Mouse (Mus musculus): ENCODE measurements around the gene Cyb561d2.

- TF ChIP-seq MAFK (IDR thresholded peaks at IDR 0.05; ENCODE audit: insufficient read depth, low read depth, low read length) (no peak), ZC3H11A (IDR thresholded peaks at IDR 0.05; ENCODE audit: borderline replicate concordance, low read depth, low read length) (no peak), ZNF384 (IDR thresholded peaks at IDR 0.05; ENCODE audit: low read depth, low read length) (no peak)
Observed at GRCm38 (mm10) chr9:107490625-107491024, 51.4 kb downstream of the Cyb561d2 start.

Measured in ES-E14 (cell line).